Mouse (Mus musculus) gastrocnemius, adult 2 months (tissue): ENCODE results near the gene Cyp2d11. TPM values are rescaled to one million over a fixed set of nuclear protein-coding genes. Genes with fewer than 3 reads are reported as not detected.
A peak's percentile ranks its signal among the peaks of the same experiment; 100 is the strongest.

Experiments used
- DNase-seq: peaks from one replicate; pipeline ENCODE4 v3.0.0; 2022
- H3K27ac ChIP-seq: fragments of 200-600 bp; 2 replicates; pipeline ENCODE4 v1.8.1; 2022; ENCODE audit warnings: mild to moderate bottlenecking
- H3K4me3 ChIP-seq: fragments of 200-600 bp; 2 replicates; pipeline ENCODE4 v1.8.1; 2022; ENCODE audit warnings: mild to moderate bottlenecking, moderate library complexity
- CTCF ChIP-seq: fragments of 200-600 bp; IDR thresholded peaks from 2 replicates; pipeline ENCODE4 v1.8.1; 2022; ENCODE audit warnings: antibody characterized with exemption, mild to moderate bottlenecking, moderate library complexity
- intact Hi-C: fragments of 180-260 bp; cut with DNase I; formaldehyde crosslinking; loops from one replicate; pipeline ENCODE4 v1.15.1; 2025
- microRNA-seq: library from miRNA; unstranded; fragments of <30 nt; microRNA quantifications from one replicate; pipeline ENCODE4 v1.2.0, GENCODE M21; 2021
- total RNA-seq, 2 experiments: library from RNA; stranded (reverse); gene quantifications; 2 replicates each; pipeline ENCODE4 v1.2.3; 2021

Gene Cyp2d11
- total RNA-seq, 2 experiments from 2014 or later = not detected

DNA sequence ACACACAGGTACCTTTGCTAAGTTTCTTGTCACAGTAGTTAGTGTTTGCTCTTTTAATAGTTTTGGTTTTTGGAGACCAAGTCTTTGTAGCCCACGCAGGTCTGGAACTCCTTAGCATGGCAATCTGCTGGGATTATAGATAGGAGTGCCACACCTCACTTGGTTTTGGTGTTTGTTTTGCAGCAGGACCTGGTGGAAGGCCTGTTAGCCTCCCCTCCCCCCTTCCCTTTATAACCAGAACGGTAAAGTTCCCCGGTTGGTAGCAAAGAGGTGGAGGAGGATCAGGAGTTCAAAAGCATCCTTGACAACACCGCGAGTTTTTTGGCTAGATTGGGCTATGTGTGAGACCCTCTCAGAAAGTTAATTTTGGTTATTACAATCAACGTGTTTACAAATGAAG, 48.9 kb downstream of the Cyp2d11 start:
- intact Hi-C loops = loop anchor here (5.0 to 10.0 kb wide), 3 partner anchors 198 to 490 kb away; partner anchors contain the start of genes Mei1, Srebf2 and Tob2
- Histone ChIP-seq H3K4me3 (no peak overlapping the region), H3K27ac (peak overlapping the region; percentile 24; the same call in 1 of the 2 replicates)
- DNase-seq = no peak
- TF ChIP-seq CTCF = no peak

DNA sequence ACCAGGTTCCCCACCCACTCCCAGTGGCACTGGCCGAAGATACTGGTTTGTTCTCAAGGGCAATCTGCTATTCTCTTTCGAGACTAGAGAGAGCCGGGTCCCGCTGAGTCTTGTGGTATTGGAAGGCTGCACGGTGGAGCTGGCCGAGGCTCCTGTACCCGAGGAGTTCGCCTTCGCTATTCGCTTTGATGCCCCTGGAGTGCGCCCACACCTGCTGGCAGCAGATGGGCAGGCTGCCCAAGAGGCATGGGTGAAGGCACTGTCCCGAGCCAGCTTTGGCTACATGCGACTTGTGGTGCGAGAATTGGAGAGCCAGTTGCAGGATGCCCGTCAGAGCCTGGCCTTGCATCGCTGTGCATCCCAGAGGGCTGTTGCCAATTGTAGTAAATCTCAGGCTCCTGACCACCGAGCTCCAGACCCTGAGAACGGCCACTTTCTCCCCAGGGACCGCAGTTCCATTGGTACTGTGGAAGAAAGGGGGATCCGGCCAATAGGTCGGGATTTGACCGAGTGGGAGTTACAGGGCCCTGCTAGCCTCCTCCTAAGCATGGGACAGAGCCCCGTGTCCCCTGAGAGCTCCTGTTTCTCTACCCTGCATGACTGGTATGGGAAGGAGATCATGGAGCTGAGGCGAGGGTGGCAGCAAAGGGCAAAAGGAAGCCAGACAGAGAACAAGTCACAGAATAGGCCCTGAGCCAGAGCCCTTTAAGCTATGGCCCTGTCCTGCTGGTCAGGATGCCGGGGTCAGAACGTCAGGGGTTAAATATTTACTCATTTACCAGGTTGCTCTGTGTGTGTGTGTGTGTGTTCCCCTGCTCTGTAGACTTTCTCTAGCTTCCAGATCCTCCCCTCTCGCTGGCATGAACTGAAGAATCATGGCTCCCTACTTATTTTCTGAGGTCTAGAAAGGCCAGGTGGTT, 50.2 kb downstream of the Cyp2d11 start:
- no peak for TF ChIP-seq CTCF
- intact Hi-C loops = loop anchor here (5.0 to 10.0 kb wide), 3 partner anchors 196 to 489 kb away; partner anchors contain the start of genes Mei1, Srebf2 and Tob2
- Histone ChIP-seq H3K4me3 (no peak overlapping the region), H3K27ac (no peak overlapping the region)
- no peak for DNase-seq

DNA sequence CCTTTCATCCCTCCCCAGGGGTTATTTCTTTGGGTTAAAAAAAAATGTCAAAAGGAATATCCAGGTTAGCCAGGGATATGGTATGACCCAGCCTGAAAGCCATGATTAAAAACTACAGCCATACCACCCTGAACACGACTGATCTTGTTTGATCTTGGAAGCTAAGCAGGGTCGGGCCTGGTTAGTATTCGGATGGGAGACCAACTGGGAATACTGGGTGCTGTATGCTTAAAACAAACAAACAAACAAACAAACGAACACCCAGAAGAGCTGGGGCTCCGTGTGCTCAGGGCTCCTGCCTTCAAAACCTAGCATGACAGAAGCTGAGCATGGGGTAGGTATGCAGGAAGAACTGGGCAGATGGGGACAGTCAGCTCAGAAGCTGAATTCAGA, 51.3 kb downstream of the Cyp2d11 start:
- H3K4me3 ChIP-seq = no peak overlapping the region
- no peak for DNase-seq
- TF ChIP-seq CTCF = no peak
- peak overlapping the region; percentile 86 for H3K27ac ChIP-seq
- intact Hi-C loops = loop anchor here (5.0 to 10.0 kb wide), 3 partner anchors 195 to 488 kb away; partner anchors contain the start of genes Mei1, Srebf2 and Tob2

DNA sequence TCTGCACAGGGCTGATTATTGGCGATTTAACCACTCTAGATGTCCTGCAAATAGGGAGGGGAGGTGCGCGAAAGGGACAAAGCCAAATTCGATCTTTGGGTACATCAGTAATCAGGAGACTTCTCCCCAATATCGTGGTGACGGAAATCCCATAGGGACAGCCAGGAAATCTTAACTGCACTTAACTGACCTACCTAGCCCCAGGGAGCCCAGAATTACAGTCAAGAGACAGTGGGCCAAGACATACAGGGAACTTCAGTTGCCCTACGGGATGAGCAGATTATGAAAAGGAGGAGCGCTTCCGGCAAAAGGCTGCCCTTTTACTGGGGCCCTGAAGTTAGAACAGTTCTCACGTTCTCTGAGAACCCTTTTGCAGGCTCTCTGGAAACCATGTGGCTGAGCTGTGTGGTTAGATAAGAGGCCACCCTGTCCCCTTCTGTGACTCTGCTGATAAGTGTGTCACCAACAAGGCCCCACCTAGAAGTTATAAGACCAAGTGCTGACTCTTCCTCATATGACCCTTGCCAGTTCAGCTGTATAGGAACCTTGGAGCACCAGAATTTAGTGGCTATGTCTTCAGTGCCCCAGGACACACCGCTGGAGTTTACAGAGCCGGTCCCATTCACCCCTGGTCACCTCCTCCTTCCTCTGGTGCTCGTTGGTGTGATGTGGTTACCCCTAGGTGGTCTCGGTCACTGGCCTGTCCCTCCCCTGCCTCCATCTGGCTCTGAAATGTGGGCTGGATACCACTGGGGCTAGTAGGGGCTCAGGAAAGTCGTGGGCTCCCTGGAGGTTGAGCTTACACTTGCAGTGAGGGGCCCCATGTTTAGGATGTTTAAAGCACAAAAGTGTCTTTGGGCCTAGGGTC, 51.9 kb downstream of the Cyp2d11 start:
- peak overlapping the region; percentile 86 for H3K27ac ChIP-seq
- TF ChIP-seq CTCF = no peak
- intact Hi-C loops = loop anchor here (5.0 to 10.0 kb wide), 3 partner anchors 195 to 487 kb away; partner anchors contain the start of genes Mei1, Srebf2 and Tob2
- DNase-seq = no peak
- H3K4me3 ChIP-seq = peak overlapping the region; percentile 74

DNA sequence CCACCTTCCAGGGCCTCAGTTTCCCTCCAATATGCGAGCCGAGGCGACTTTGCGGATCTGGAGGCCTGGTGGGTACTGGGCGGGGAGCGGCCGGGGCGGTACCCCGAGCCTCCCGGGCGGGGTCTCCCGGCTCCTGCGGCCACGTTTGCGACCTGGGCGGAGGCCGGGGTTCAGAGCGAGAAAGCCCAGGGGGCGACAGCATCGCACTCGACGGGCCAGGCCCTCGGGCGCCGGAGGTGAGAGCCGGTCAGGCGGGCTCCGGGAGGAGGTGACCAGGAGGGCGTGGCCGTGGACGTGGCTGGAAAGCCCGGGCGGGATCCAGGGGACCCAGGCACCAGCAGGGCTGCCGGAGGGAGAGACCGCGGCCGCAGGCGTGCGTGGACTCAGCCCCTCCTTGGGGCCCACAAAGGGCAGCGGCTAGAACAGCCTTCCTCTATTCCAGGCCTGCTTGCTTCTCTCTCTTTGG, 52.8 kb downstream of the Cyp2d11 start:
- peak overlapping the region; percentile 74 for H3K4me3 ChIP-seq
- peak; percentile 81 for DNase-seq
- TF ChIP-seq CTCF = no peak
- intact Hi-C loops = loop anchor here (5.0 to 10.0 kb wide), 3 partner anchors 194 to 486 kb away; partner anchors contain the start of genes Mei1, Srebf2 and Tob2
- H3K27ac ChIP-seq = peak overlapping the region; percentile 86

DNA sequence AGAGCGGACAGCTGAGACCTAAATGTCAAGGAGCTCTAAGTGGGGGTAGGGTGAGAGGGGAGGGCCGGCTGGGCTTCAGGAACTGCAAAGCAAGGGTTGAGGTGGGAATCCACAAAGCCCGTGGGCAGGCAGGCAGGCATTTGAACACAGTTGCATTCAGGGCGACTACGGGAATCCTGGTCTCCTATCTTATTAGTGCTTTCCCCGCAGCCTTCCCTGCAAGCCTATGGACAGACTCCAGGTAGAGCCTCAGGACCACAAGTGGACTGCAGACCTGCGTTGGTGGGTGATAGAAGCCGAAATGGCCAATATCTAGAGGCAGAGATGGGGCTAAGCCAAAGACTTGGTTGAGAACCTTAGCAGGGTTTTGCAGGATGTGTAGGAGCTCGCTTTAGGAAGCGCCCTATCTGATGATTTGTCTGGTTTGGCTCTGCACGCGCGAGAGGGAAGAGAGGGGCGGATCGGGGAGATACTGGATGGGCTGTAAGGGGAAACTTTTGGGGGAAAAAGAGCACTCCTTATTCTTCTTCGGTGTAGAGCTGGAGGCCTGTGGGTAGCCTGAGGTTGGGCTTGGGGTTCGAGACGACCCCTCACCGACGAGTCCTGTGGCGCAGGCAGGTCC, 53.3 kb downstream of the Cyp2d11 start:
- no peak for DNase-seq
- H3K4me3 ChIP-seq = peak overlapping the region; percentile 74
- no peak for TF ChIP-seq CTCF
- peak overlapping the region; percentile 86 for H3K27ac ChIP-seq
- intact Hi-C loops = loop anchor here (5.0 to 10.0 kb wide), 3 partner anchors 193 to 486 kb away; partner anchors contain the start of genes Mei1, Srebf2 and Tob2

DNA sequence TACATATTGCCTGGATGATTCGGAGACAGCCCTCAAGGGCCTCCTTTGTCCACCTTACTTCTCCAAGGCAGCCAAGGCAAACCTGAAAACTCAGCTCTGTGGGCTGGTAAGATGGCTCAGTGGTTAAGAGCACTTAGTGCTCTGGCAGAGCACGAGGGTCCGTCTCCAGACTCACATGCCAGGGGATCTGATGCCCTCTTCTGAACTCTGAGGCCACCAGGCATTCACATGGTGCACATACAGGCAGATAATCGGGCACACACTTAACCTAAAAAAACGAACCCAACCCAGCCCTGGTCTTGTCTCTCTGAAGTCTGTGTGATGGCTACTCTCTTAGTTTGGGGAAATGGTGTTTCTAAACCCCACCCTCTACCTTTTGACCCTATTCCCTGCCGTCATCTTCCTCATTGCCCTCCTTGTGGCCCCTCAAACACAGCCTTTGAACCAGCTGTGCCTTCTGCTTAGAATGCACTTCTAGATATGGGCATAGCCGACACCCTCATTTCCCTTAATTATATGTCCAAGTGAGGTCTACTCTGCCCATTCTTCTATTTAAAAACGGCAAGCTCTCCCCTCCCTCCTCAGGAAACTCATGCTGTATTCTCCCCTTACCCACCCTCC, 54.1 kb downstream of the Cyp2d11 start:
- Histone ChIP-seq H3K27ac (peak overlapping the region; percentile 94; the same call in 1 of the 2 replicates), H3K4me3 (no peak overlapping the region)
- TF ChIP-seq CTCF = no peak
- no peak for DNase-seq
- intact Hi-C loops = loop anchor here (5.0 to 10.0 kb wide), 4 partner anchors 78 to 485 kb away; partner anchors contain the start of genes Mei1, Srebf2 and Tob2

Small RNA genes within 50 kb of the gene (microRNA-seq; reads per million reads assigned to microRNA genes)
- gene Gm25990 (not detected), gene Gm27331 (not detected), gene Mir7684 (not detected)

Other genes with a start within 250 kb of the Cyp2d11 start
- 10 to 100 TPM; 11.4 to 17.4 TPM for gene Srebf2, start 246.8 kb downstream of the Cyp2d11 start, total RNA-seq
- not detected for gene Shisa8, start 181.2 kb downstream of the Cyp2d11 start, total RNA-seq
- gene Tnfrsf13c, start 169.7 kb downstream of the Cyp2d11 start, total RNA-seq = not detected
- not detected for gene Cenpm, start 149.3 kb downstream of the Cyp2d11 start, total RNA-seq
- gene 1500009C09Rik, start 141.6 kb downstream of the Cyp2d11 start, total RNA-seq = not detected
- under 1 TPM; 0.41 to 0.45 TPM for gene Sept3, start 119.1 kb downstream of the Cyp2d11 start, total RNA-seq
- not detected for gene Wbp2nl, start 95.1 kb downstream of the Cyp2d11 start, total RNA-seq
- 10 to 100 TPM; 10.5 to 10.9 TPM for gene Naga, start 55.1 kb downstream of the Cyp2d11 start, total RNA-seq
- gene Pheta2, start 55.1 kb downstream of the Cyp2d11 start, total RNA-seq = under 1 TPM; 0.26 to 0.61 TPM
- 100 to 1,000 TPM; 134 to 141 TPM for gene Smdt1, start 55.1 kb downstream of the Cyp2d11 start, total RNA-seq
- gene Ndufa6, start 39.7 kb downstream of the Cyp2d11 start, total RNA-seq = 100 to 1,000 TPM; 464 to 595 TPM
- gene Cyp2d22, start 13.8 kb downstream of the Cyp2d11 start, total RNA-seq = 10 to 100 TPM; 13.1 to 16.4 TPM
- not detected for gene Cyp2d10, start 13.2 kb upstream of the Cyp2d11 start, total RNA-seq
- gene Cyp2d9, start 39.4 kb upstream of the Cyp2d11 start, total RNA-seq = not detected
- gene Cyp2d12, start 161.1 kb upstream of the Cyp2d11 start, total RNA-seq = not detected
- gene Cyp2d34, start 226.9 kb upstream of the Cyp2d11 start, total RNA-seq = not detected